Mouse (Mus musculus) embryonic fibroblast, embryonic 13.5 days (primary cell): ENCODE results near the gene Pkm. TPM values are rescaled to one million over a fixed set of nuclear protein-coding genes. Genes with fewer than 3 reads are reported as not detected.

Experiments
- H3K27ac ChIP-seq: 2 replicates; pipeline ENCODE4 v1.5.1; 2012; ENCODE audit warnings: low read length, control low read depth, inconsistent platforms; ENCODE audit not compliant: insufficient read depth
- H3K4me1 ChIP-seq: 2 replicates; pipeline ENCODE4 v1.6.1; 2011; ENCODE audit warnings: low read length; ENCODE audit not compliant: control insufficient read depth, insufficient read depth
- H3K4me3 ChIP-seq: 2 replicates; pipeline ENCODE4 v1.5.1; 2011; ENCODE audit warnings: mild to moderate bottlenecking, control low read depth, low read length; ENCODE audit not compliant: insufficient read depth
- CTCF ChIP-seq: IDR thresholded peaks from 2 replicates; pipeline ENCODE4 v1.5.1; 2011; ENCODE audit warnings: mild to moderate bottlenecking, control low read depth, low read length, moderate library complexity, borderline replicate concordance; ENCODE audit not compliant: insufficient read depth
- POLR2A ChIP-seq: IDR thresholded peaks from 2 replicates; pipeline ENCODE4 v1.6.1; 2011; ENCODE audit warnings: low read depth, mild to moderate bottlenecking, control low read depth, low read length, moderate library complexity
- polyA plus RNA-seq: library from polyadenylated mRNA; stranded (reverse); fragments of >200 nt; gene quantifications from 2 replicates; pipeline ENCODE4 v1.2.4, GENCODE M21; 2011; ENCODE audit warnings: low read depth; ENCODE audit not compliant: missing spikeins, insufficient read length

Pkm gene
- polyA plus RNA-seq, 1 experiment = 1,030 TPM

DNA sequence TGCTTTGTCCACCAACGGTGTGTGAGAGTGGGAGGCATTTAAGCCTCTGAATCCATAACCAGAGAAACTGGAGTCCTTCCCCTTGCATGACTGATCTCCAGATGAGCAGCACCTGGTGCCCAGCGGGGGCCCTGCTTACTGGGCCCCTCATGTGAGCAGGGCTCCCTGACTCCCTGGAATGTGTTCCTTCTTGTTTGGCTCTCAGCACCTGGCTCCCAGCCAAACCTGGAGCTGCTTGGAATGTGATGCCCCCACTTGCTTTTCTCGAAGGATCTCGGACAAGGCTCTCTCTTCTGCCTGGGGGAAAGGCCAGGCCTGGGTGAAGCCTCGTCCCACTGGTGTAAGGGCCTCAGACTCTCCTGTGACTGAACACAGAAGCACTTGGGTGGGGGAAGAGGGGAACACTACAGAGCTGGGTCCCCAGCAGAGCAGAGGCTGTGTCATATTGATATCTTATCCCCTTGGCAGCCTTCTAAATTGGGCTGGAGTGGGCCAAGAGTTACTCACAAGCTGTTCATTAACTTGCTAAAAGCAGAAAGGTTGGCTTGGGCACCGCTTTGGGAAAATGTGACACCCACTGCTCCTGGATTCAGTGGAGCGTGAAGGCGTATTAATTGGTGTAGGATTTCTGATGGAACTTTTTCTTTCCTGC is 67.7 kb downstream of the Pkm start:
- H3K27ac ChIP-seq = no peak overlapping the region
- H3K4me3 ChIP-seq = no peak overlapping the region
- TF ChIP-seq POLR2A (no peak), CTCF (no peak)
- no peaks in the 10 kb centered on the region; the same call in 1 of the 2 replicates for H3K4me1 ChIP-seq

DNA sequence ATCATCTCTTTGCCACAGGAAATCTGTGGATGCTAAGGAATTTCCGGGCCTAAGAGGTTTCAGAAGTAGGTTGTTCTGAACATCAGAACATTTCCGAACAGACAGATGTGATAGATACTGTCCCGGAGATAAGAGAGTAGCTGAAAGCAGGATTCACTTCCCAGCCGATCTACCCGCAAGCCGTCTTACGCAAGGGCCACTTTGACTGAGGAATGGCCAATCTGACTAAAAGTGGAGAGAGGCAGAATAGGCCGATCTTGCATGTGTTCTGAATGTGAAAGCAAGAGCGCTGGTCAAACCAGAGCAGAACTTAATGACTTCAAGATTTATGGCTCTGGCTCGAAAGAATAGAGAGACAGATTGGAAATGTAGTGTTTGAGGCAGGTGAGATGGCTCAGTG is 69.3 kb downstream of the Pkm start:
- Histone ChIP-seq H3K4me3 (no peak overlapping the region), H3K27ac (no peak overlapping the region), H3K4me1 (no peaks in the 10 kb centered on the region; the same call in 1 of the 2 replicates)
- no peak for TF ChIP-seq POLR2A
- TF ChIP-seq CTCF = no peak

DNA sequence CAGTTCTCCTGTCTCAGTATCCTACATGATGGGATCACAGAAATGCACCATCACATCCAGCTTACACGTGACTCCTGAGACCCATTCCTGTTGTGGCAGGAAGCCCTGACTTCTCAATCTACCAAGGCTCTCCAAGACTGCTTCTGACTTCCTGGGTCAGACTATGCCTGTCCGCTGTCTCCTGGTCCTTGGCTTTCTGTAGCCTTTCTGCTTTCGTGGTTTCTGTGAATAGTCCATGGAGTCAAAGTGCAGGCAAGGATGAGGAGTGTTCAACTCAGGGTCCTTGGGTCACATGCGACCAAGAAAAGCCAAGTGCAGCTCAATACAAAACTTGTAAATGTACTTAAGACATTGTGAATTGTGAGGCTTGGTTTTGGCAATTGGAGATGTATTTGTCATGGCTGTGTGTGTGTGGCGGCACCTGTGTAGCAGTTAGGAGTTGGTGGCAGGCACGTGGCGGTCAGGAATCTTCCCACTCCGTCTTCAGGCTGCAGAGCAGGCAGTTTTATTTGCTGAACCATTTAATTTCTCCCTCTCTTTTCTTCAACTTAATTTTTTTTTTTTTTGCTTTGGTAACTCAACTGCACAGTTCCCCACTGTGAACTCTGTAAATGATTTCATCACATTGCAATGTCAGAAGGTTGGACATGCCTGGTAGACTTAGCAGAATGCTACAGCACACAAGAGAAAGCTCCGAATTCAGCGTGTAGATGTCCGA is 71.6 kb downstream of the Pkm start:
- H3K4me1 ChIP-seq = no peaks in the 10 kb centered on the region; the same call in 1 of the 2 replicates
- H3K27ac ChIP-seq = no peak overlapping the region
- H3K4me3 ChIP-seq = no peak overlapping the region
- TF ChIP-seq CTCF (no peak), POLR2A (no peak)

Other genes with a start within 250 kb of the Pkm start
- gene Arih1, start 169.8 kb upstream of the Pkm start, polyA plus RNA-seq = 162 TPM in 2 replicates
- 144 TPM in 2 replicates for gene Hexa, start 116.8 kb upstream of the Pkm start, polyA plus RNA-seq
- gene Tmem202, start 116.5 kb upstream of the Pkm start, polyA plus RNA-seq = 2.3 and 2.4 TPM in 2 replicates
- not detected in 2 replicates for gene Celf6, start 78.5 kb upstream of the Pkm start, polyA plus RNA-seq
- 30.5 and 32.4 TPM in 2 replicates for gene Parp6, start 39.1 kb upstream of the Pkm start, polyA plus RNA-seq
- 0.53 and 0.67 TPM in 2 replicates for gene Gramd2, start 23.8 kb downstream of the Pkm start, polyA plus RNA-seq
- 11.9 and 12.1 TPM in 2 replicates for gene Senp8, start 94.3 kb downstream of the Pkm start, polyA plus RNA-seq
- gene Myo9a, start 94.5 kb downstream of the Pkm start, polyA plus RNA-seq = 38.4 and 38.7 TPM in 2 replicates